Mouse (Mus musculus): ENCODE data around the gene Cpt1c.

DNA sequence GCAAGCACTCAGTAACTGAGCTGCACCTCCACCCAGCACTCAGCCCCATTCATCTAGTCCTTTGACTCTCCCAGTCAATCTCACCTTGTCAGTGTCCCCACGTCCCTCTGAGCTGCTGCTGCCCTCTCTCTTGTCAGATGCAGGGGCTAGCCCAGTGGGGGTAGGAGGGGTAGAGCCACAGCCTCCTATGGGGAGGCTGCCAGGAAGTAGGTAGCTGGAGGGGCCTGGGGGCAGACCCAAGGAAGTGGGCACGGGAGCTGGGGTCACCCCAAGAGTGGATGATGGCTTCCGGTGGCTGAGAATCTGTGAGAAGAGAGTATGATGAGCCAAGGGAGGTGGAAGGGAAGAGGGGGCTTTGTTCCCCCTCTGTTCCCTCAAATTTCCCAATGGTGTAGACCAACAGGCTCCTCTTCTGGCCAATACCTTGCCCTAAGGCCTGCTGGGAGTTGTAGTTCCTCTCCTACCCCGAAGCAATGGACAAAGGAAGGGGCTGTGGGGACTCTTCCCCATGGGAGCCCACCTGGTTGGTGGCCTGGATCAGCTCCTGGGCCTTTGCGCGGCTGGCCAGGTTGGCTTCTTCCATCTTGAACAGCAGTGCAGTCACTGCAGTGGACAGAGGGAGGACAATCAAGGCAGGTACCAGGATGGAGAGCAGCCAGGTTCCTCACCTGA, 30.8 kb upstream of the Cpt1c start:
- TF ChIP-seq CTCF (IDR thresholded peaks at IDR 0.05; ENCODE audit: low read depth) (no peak), EP300 (IDR thresholded peaks at IDR 0.05; ENCODE audit: low read depth) (no peak)

Data from liver, embryonic 14.5 days (tissue).